Mouse (Mus musculus) hindbrain, postnatal 0 days (tissue): ENCODE measurements at regions not wholly inside any gene's neighbourhood (a gene's known extent, or its start where the extent isn't known, plus 50 kb on each side); places are given as distances from the start of the nearest gene placed in this dataset.

ENCODE experiments used
- ATAC-seq: fragments of 200-750 bp; cut with Nextera tagmentation; 2 replicates; pipeline ENCODE4 v1.8.0; 2017; ENCODE audit warnings: mild to moderate bottlenecking, moderate TSS enrichment, moderate library complexity
- DNase-seq: peaks from one replicate; pipeline ENCODE4 v3.0.0-alpha.2; 2015; ENCODE audit warnings: low spot score
- H3K27ac ChIP-seq: fragments of 300-500 bp; sonication (generic); 2 replicates; pipeline ENCODE4 v1.5.1; 2014; ENCODE audit warnings: mild to moderate bottlenecking
- H3K27me3 ChIP-seq: fragments of 300-500 bp; sonication (generic); 2 replicates; pipeline ENCODE4 v1.6.1; 2014; ENCODE audit warnings: low read length, mixed read lengths; ENCODE audit not compliant: insufficient read depth
- H3K36me3 ChIP-seq: fragments of 300-500 bp; sonication (generic); 2 replicates; pipeline ENCODE4 v1.6.1; 2014; ENCODE audit warnings: low read length, mixed read lengths; ENCODE audit not compliant: insufficient read depth
- H3K4me1 ChIP-seq: fragments of 300-500 bp; sonication (generic); 2 replicates; pipeline ENCODE4 v1.6.1; 2014; ENCODE audit warnings: antibody characterized with exemption, low read length, mixed read lengths; ENCODE audit not compliant: insufficient read depth
- H3K4me2 ChIP-seq: fragments of 300-500 bp; sonication (generic); 2 replicates; pipeline ENCODE4 v1.6.1; 2014; ENCODE audit warnings: low read depth, mild to moderate bottlenecking, low read length, moderate library complexity, mixed read lengths
- H3K4me3 ChIP-seq: fragments of 300-500 bp; sonication (generic); 2 replicates; pipeline ENCODE4 v1.5.1; 2014; ENCODE audit warnings: low read length
- H3K9ac ChIP-seq: fragments of 300-500 bp; sonication (generic); replicated peaks from 2 replicates; pipeline ENCODE4 v1.6.1; 2014; ENCODE audit warnings: mild to moderate bottlenecking, low read length, moderate library complexity, mixed read lengths
- H3K9me3 ChIP-seq: fragments of 300-500 bp; sonication (generic); 2 replicates; pipeline ENCODE4 v1.6.1; 2016; ENCODE audit warnings: low read length, mixed read lengths
- CTCF ChIP-seq: IDR thresholded peaks from 2 replicates; pipeline ENCODE4 v1.5.1; 2016; ENCODE audit warnings: antibody characterized with exemption, control low read depth, low read depth
- WGBS: fragments of 180-500 bp; shearing (Covaris S2); extraction: QIAGEN DNeasy Blood & Tissue Kit; methylation state at CpG from one replicate; pipeline ENCODE4 v1.1.7; 2014; 5-methylcytosine and 5-hydroxymethylcytosine counted together

- ATAC-seq: no peak; the same call in 1 of the 2 replicates
- Histone ChIP-seq H3K4me3 (no peak overlapping the region), H3K27me3 (no peaks in the 10 kb centered on the region), H3K27ac (no peak overlapping the region), H3K4me1 (no peaks in the 10 kb centered on the region), H3K36me3 (no peaks in the 10 kb centered on the region), H3K9ac (no peak overlapping the region), H3K9me3 (no peaks in the 10 kb centered on the region), H3K4me2 (no peak overlapping the region)
- WGBS: 57% methylated on average over 2 of the region's 2 CpGs
- peak; percentile 63 for DNase-seq
- TF ChIP-seq CTCF: peak; percentile 75
Observed at GRCm38 (mm10) chrX:58620403-58620802, 288.8 kb upstream of the 4930550L24Rik start.
